Mouse (Mus musculus) 3T3-L1 (cell line): Measurements from ENCODE around the gene Pctp.
A peak's percentile ranks its signal among the peaks of the same experiment; 100 is the strongest.

Experiments used
- DNase-seq: peaks from one replicate; pipeline ENCODE4 v3.0.0-alpha.2; 2015; ENCODE audit warnings: low read depth, low spot score

The Pctp gene

DNA sequence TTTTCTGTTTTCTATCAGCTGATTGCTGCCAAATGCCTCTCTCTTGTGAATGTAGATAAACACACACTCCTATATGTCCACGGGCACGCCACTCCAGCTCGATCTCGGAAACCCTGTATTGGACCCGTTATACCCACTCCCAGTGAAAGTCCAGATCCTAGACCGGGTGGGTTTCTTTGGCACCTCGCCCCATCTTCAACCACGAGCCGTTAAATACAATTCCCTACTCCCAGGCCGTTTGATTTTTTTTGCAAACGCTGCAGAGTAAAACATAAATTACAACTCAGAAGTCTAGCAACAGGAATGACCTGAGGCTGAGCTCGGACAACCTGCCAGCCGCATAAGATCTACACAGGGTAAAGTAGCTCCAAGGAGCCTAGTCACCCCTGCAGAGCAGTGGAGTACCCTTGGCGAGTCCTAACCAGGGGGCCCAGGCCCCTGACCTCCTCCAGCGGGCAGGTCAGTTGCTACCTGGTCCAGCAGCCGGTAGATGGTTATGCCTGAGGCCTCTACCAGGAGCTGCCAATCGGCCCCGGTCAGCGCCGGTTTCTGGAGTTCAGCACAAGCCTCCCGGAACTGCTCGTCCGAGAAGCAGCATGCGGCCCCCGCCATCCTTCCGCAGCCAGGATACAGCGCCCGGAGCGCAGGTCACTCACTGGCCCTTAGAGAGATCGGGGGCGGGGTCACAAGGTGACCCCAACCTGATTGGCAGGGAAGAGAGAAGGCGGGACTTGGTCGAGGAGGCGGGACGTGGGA, at the start of gene Pctp:
Gene Pctp (minus strand): TSS at position 664 of the 756 bp plus-strand sequence.
- peak; percentile 55 for DNase-seq

DNA sequence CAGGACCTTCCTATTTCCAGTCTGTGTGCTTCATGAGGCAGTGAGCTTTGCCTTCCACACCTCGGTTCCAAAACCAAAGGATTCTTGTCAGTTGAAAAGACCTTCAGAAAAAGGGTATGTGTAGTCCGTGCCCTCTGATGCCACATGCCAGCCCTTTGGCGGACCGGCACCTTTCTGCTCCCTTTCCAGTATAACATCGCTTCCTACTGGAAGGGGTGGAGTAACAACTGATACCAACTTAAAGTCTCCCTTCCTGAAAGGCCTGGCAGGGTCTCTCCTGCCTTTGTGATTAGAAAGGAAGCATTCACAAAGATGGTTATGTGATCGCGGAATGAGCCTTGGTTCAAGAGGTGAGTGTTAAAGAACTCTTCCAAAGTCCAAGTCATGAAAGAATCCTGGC, 47.3 kb upstream of the Pctp start:
- DNase-seq: no peak

DNA sequence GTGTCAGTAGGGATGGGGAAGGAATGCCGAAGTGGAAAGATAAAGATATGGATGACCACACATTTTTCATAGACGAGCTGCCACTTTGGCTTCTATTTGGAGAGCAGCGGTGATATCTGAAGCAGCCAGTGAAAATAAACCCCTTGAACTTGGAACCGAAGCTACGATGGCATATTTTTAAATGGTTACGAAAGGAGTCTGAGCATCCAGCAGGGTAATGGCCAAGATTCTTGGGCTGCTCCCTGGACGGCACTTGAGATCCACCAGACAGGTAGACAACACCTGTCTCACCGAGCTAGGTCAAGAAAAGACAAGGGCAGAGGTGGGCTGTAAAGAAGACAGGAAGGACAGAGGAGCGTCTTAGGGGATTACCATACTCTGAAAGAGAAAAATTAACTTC, 44.6 kb upstream of the Pctp start:
- no peak for DNase-seq

DNA sequence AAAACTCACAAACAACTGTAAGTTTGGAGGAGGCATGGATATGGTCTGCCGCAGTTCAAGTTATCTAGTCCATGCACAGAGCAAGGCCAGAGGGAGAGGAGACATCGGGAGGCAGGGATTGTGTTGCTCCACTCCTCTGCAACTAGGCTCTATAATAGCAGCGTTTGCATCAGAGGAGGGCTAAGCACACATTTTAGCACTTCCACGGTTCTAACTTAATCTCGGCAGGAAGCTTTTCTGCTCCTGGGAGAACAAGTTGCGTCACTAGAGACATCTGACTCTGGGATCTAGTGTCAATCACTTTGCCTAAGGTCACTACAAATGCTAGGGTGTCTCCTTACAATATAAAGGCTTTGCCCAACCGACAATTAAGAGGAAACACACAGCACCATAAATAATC, 43.5 kb upstream of the Pctp start:
- DNase-seq: no peak

DNA sequence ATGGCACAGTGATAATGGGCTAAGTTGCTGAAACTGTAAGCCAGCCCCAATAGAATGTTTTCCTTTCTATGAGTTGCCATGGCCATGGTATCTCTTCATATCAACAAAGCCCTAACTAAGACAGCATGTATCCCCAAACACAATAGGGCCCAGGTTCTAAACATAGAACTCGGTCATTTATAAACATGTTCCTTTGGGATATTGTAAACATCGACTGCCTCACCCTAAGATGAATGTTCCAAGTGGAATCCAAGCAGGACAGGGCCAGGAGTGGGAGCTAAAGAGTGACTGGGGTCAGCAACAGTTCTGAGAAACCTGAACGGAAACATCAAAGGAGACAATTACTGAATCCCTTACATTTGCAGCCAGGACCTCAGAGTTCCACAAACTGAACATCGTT, 41.8 kb upstream of the Pctp start:
- no peak for DNase-seq

DNA sequence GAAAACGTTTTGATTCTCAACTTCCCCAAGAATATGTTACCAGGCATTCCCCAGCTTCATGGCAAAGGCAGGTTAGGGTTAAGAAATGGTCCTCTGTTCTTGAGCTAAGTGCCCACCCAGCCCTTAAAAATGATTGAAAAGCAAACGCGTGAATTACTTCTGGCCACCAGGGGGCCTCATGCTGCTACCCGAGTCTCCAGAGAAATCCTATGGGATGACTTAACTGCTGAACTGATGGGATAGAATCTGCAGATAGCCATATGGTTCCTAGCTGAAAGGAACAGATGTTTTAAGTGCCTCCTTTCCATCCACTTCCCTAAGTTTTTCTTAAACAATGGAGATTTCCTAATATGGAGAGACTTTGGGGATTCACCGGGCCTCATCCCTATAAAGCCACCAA, 35.3 kb upstream of the Pctp start:
- DNase-seq: peak; percentile 52

DNA sequence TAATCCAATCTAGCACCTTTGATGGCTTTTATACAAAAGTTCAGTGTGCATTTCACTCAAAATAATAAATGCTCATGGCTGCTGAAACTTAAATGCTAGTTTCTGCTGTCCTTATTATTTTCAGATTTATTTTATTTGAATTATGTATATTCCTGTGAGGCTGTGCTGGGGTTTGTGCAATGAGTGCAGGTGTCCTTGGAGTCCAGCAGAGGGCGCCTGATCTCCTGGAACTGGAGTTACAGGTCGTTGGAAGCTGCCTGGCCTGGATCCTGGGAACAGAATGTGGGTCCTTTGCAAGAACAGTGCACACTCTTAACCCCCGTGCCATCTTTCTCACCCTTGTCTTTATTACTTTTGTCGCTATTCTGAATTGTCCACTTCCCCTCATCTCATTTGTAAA, 33.7 kb upstream of the Pctp start:
- DNase-seq: no peak

DNA sequence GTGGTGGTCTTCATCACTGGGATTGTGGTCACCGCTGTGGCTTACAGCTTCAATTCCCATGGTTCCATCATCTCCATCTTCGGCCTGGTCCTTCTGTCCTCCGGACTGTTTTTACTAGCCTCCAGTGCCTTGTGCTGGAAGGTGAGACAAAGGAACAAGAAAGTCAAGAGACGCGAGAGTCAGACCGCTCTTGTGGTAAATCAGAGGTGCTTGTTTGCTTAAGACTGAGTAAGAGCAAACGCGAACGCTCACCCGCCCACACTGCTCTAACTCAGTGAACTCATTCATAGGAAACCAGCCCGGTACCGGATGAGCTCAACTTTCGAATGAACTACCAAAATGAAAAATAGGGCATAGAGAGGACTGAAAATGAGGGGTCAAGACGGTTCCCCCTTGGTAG, 32.8 kb upstream of the Pctp start:
- no peak for DNase-seq

DNA sequence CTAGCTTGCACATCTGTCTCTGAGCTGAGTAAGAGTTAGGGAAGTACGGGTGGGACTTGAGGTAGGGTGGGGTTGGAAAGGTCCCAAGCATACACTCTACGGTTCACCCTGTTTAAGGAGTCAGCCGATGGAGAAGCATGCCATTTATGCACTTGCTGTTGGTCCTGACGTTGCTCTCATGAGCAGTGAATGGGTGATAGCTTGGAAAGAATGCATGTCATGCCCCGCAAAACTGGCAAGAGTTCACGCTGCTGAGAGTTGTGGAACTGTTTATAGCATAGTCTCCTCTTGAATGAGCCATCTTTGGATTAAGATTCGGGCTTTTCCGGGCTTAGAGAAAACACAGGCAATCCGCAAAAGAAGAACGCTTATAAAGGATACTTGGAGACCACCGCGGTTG, 32.0 kb upstream of the Pctp start:
- no peak for DNase-seq

DNA sequence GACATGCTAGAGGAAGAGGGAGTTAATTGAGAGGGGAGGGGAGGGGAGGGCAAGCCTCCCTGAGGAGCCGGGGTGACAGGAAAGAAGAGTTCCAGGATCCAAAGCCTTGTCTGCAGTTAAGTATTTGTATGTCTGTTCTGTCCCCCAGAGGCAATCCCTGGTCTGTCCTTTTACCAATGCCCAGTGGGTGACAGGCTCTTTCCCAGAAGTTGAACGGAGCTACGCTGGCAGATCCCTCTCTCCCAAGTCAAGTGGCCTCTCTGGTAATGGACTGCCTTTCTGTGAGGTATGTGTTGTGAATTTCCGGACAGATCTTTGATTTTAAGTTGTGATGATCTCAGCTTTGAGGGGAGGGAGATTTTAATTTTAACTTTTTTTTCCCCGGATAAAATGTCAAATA, 30.7 kb upstream of the Pctp start:
- DNase-seq: no peak

DNA sequence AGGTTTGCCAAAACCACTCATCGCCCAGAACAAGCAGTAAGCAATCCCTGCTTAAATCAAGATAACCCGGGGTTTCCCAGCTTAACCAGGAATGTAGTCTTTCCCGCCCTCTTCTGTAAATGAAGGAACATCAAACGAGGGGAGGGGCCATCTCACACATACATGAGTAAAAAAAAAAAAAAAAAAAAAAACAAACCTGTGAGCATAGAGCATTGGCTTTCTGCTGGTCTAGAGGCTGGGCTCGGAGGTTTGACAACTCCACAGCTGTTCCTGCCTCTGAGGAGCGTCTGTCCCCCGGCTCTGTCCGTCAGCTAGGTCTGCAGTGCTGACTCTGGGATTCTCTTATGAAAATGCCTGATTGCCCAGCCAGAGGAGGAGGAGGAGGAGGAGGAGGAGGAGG, 30.1 kb upstream of the Pctp start:
- DNase-seq: no peak

DNA sequence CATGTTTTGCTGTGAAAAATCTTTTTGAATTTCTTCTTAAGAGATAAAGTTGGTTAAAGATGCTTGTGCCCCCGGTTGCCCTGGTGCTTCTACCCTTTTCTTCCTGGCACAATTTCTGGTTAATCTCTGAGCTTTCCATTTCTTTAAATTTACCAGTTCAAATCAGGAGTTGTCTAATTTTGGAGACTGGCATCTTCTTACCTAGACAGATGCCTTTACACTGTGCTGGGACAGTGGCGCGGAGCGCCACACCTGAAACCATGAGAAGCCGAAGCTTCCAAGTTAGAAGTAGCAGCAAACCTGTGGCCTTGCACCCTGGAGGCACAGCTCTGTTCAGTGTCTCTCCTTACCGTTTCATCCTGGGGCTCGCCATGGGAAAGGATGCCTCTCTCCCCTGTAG, 28.4 kb upstream of the Pctp start:
- no peak for DNase-seq

DNA sequence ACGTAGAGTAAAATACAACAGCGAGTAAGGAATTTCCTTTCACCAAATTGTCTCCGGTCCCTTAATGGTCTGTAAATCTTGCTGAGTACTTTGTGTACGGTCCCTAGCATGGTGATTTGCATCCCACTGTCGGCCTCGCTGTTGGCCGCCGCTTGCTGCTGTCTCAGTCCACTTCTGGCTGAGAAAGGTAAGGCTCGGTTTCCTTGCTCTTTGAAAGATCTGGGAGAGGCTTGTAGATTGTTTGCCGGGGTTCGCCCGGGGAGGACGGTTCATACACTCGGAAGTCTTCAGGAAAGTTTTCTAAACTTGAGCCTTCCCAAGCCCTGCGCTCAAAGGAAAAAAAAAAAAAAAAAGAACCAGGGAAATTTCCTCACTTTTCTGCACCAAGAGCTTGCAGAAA, 27.9 kb upstream of the Pctp start:
- no peak for DNase-seq

DNA sequence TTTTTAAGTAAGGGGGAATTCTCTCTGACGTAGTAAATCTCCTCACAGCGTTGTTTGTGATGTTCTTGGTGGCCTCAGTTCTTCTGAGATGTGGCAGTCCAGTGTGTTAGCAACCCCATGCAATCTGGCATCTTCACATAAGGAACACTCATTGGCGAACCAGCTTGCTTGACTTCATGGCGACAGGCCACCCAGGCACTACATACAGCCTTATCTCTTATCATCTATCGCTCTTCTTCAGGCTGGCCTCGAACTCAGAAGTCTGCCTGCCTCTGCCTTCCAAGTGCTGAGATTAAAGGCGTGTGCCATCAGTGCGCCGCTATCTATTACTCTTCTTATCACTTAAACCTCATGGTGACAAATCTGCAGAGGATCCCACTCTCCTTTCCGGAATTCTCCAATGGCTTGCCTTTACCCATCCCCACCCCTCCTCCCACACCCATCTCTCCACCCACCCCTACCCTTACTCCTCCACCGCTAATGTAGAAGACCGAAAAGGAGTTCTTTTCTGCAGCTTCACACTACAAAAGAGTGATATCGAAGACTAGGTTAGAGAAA, 27.2 kb upstream of the Pctp start, which contains the start of gene Tmem100:
Gene Tmem100 (plus strand): TSS at position 508 of the 558 bp plus-strand sequence.
- DNase-seq: no peak

DNA sequence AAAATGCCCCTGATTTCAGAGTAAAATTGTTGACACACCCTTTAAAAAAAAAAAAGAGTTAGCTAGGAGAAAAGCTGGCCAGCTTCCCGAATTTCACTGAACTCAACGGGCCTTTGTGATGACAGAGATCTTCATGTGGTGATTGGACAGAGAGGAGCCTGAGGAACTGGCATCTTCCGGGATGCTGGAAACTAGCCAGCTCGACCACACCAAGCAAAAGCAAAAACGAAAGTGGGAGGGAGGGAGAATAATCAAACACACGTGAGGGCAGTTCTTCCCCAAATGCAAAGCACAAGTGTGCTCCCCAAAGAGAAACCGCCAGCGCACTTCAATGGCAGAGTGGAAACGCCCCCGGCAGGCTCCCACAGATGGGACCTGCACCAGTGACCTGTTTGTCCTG, 26.7 kb upstream of the Pctp start:
- peak; percentile 60 for DNase-seq

DNA sequence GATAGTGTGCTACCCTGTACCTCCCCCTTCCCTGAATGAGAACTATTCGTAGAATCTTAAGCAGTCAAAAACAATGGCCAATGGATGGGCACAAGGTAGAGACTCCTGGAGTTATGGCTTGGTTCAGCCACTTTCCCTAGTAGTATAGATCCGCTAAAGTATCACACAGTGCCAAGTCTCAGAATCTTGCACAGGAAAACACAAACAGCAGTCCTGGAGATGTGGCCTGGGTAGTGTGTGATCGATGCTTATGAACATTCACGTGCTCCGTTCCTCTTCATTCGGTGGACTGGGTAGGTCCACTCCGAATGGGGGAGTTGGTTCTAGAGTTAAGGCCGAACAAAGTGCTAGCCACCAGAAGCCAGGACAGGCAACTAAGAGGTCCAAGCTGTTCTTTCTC, 26.1 kb upstream of the Pctp start:
- DNase-seq: no peak

DNA sequence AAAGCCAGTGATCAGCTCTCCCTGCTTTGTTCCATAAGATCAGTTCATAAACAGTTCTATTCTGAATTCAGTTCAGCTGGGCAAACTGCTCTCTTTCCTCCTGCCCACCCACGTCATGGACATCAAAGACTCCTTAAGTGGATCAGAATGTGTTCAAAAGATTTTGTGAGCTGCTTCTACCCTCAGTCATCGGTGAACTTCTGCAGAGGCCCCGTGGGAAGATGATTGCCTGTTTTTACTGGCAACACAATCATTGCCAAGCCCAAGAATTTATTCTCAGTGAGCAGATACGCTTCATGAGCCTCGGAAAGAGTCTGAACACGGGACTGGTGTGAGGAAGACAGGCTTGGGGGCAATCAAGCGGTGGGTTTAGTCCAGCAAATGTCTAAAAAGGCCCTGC, 24.5 kb upstream of the Pctp start:
- DNase-seq: no peak

DNA sequence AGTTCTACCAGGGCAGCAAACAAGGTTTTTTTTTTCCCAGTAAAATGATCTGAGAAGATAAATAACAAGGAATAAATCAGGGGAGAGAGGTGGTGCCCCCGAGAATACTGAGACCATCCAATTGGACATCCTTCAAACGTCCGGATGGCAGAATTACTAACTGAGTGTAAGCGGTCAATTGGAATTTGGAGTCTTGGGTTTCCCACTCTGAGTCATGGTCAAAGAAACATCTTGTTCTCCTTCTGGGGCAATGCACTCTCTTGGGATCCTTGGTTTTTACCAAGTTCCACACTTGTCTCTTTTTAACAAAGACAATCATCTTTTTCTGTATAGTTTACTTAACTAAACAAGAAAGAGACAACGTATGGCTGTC, 24.1 kb upstream of the Pctp start:
- no peak for DNase-seq

DNA sequence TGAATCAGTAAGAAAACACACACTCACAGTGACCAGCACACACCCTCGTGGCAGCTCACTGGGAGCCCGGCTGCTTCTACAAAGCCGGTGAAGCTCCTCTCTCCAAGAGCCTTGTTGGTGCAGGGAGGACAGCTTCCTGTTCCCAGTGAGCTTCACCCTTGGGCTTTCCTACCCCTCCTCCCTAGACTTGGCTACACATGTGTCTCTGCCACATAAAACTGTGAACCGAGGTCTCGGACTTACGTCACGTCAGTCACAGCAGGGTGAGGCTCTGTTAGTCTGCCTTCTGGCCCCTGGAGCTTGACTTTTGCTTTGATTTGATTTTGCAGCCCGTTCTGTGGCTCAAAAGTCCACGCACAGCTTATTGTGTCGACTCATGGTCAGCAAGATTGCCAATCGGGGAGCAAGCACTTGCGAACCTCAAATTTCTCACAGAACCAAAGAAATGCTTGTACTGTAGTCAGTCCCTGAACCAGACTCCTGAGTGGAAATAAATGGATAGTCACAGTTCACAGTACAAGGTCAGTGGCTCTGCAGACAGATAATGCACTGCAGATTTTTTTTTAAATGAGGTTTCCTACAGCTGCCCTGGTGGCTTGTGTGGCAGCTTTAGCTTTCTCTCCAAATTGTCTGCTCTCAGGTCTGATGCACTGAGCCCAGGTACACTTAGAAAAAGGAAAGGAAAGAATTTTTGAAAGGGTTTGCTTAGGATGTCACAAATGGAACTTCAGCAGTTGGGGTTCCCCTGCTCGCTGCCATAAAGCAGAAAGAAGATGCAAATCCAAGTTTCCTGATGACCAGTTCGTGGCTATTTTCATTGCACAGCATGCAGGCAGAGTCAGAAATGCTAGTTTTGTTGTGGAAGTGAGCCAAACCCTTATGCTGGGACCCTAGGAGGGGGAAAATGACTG, 23.5 kb upstream of the Pctp start:
- no peak for DNase-seq

DNA sequence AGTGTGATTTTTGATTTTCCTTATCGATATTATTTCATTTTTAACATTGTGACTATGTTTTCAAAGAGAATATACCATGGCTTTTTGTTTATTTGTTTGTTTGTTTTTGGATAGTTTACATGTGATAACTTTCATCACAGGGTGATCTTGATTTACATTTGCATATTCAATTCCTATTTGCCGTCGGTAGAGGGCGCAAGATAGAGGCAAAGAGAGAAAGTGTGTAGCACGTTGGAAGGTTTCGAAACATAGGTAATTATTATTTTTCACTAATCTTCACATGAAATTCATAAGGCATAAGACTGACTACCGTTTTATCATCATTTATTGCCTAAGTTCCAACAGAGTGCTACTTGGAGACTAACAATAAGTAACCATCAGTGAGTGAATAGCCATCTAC, 16.5 kb upstream of the Pctp start:
- peak; percentile 43 for DNase-seq

DNA sequence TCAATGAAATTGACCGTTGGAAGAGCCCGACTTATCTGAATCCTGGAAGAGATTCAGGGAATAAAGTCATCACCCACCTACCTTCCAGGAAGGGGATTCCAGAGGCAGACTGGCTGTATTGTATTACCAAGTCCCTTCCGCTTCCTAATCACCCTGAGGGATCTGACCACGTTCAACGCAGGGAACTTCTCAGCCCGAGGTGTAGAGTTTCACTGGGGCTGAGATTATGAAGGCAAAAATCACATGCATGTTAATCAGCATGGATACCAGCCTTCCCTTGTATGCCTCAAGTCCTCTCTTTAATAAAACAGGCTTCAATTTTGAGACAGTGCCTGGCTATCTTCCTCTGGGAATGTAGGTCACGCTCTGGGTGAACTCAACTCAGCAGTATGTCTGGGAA, 12.6 kb upstream of the Pctp start:
- no peak for DNase-seq

DNA sequence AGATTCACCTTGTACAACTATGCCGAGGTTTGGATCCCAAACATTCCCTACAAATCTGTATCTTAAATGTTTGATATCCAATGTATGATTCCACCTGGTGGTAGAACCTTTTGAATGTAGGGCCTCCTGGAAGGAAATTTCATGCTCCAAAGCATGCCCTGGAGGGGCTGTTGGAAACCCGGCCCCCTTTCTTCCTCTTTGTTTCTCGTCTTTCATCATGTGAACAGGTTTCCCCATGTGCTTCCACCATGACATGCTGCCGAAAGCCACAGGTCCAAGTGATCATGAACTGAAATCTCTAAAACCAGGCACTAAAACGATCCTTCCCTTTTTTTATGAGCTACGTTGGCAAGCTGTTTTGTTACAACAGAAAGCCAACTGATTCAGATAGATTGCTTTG, 11.0 kb upstream of the Pctp start:
- no peak for DNase-seq
